Mouse (Mus musculus) liver, embryonic 16.5 days (tissue): Measurements from ENCODE around the gene Gba. TPM values are rescaled to one million over a fixed set of nuclear protein-coding genes. Genes with fewer than 3 reads are reported as not detected.

Experiments
- ATAC-seq: fragments of 200-750 bp; cut with Nextera tagmentation; 2 replicates; pipeline ENCODE4 v1.8.0; 2017; ENCODE audit warnings: low read depth, mild to moderate bottlenecking, moderate number of reproducible peaks, moderate library complexity
- H3K27ac ChIP-seq: fragments of 300-500 bp; sonication (generic); 2 replicates; pipeline ENCODE4 v1.5.1; 2014; ENCODE audit warnings: mild to moderate bottlenecking, low read length
- H3K27me3 ChIP-seq: fragments of 300-500 bp; sonication (generic); 2 replicates; pipeline ENCODE4 v1.6.1; 2014; ENCODE audit warnings: low read depth, low read length, mixed read lengths; ENCODE audit not compliant: control insufficient read depth, insufficient read depth
- H3K36me3 ChIP-seq: fragments of 300-500 bp; sonication (generic); 2 replicates; pipeline ENCODE4 v1.6.1; 2014; ENCODE audit warnings: mild to moderate bottlenecking; ENCODE audit not compliant: control insufficient read depth, insufficient read depth
- H3K4me1 ChIP-seq: fragments of 300-500 bp; sonication (generic); 2 replicates; pipeline ENCODE4 v1.6.1; 2014; ENCODE audit warnings: low read depth, low read length, mixed read lengths; ENCODE audit not compliant: control insufficient read depth
- H3K4me2 ChIP-seq: fragments of 300-500 bp; sonication (generic); 2 replicates; pipeline ENCODE4 v1.6.1; 2014; ENCODE audit warnings: low read depth, low read length, mixed read lengths
- H3K4me3 ChIP-seq: fragments of 300-500 bp; sonication (generic); 2 replicates; pipeline ENCODE4 v1.5.1; 2014; ENCODE audit warnings: low read depth, mild to moderate bottlenecking, low read length
- H3K9ac ChIP-seq: fragments of 300-500 bp; sonication (generic); 2 replicates; pipeline ENCODE4 v1.6.1; 2014; ENCODE audit warnings: low read depth, low read length
- H3K9me3 ChIP-seq: fragments of 300-500 bp; sonication (generic); replicated peaks from 2 replicates; pipeline ENCODE4 v1.6.1; 2016; ENCODE audit warnings: low read length; ENCODE audit not compliant: control insufficient read depth
- WGBS: fragments of 180-500 bp; shearing (Covaris S2); extraction: QIAGEN DNeasy Blood & Tissue Kit; methylation state at CpG from one replicate; pipeline ENCODE4 v1.1.7; 2014; ENCODE audit not compliant: insufficient replicate concordance; 5-methylcytosine and 5-hydroxymethylcytosine counted together
- polyA plus RNA-seq: library from polyadenylated mRNA; unstranded; fragments of >200 nt; fragmentation: Nextera tagmentation; extraction: Ambion mirVana; gene quantifications from 2 replicates; pipeline ENCODE4 v1.2.1, GENCODE M21; 2015

Gene Gba
- polyA plus RNA-seq, 1 experiment from 2014 or later: 27.5 TPM

DNA sequence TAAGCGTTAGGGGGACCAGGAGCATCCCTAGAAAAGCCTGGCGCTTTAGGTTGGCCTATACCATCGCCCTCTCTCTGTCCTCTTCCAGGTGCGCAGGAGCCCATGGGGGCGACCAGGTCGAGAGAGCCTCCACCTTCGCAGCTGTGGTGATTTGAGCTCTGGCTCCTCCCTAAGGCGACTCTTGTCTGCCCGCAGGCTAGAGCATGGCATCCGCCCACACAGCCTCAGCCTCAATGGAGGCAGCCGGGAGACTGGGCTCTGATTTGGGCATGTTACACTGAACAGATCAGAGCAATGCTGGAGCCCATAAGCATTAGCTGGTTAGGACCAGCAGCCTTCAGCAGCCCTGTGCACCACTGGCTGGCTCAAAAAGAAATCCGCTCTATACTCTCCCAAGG is 14.3 kb upstream of the Gba start:
- H3K4me1 ChIP-seq: peaks cover 4% of the 10 kb centered on the region; the same call in 1 of the 2 replicates
- H3K27me3 ChIP-seq: no peaks in the 10 kb centered on the region
- no peak overlapping the region for H3K4me3 ChIP-seq
- H3K9me3 ChIP-seq: no peaks in the 10 kb centered on the region
- no peaks in the 10 kb centered on the region for H3K36me3 ChIP-seq
- whole genome bisulfite sequencing: 61% methylated on average over 12 of the region's 12 CpGs
- H3K4me2 ChIP-seq: no peak overlapping the region
- ATAC-seq: no peak
- H3K27ac ChIP-seq: no peak overlapping the region
- no peak overlapping the region for H3K9ac ChIP-seq

GRCm38 (mm10) chr3:89190436-89190835 is 12.3 kb upstream of the Gba start:
- no peak for ATAC-seq
- Histone ChIP-seq H3K4me1 (peaks cover 4% of the 10 kb centered on the region), H3K4me3 (no peak overlapping the region), H3K9me3 (no peaks in the 10 kb centered on the region), H3K27ac (no peak overlapping the region), H3K9ac (no peak overlapping the region), H3K36me3 (no peaks in the 10 kb centered on the region), H3K4me2 (no peak overlapping the region), H3K27me3 (no peaks in the 10 kb centered on the region)
- WGBS: 12% methylated on average over 8 of the region's 8 CpGs

GRCm38 (mm10) chr3:89193351-89193750 is 9.4 kb upstream of the Gba start:
- Histone ChIP-seq H3K9me3 (no peaks in the 10 kb centered on the region), H3K27ac (no peak overlapping the region), H3K9ac (no peak overlapping the region), H3K4me3 (no peak overlapping the region), H3K4me2 (no peak overlapping the region), H3K27me3 (no peaks in the 10 kb centered on the region), H3K36me3 (no peaks in the 10 kb centered on the region), H3K4me1 (peaks cover 16% of the 10 kb centered on the region)
- 54% methylated on average over 1 of the region's 1 CpGs for WGBS
- no peak for ATAC-seq

- no peaks in the 10 kb centered on the region for H3K36me3 ChIP-seq
- ATAC-seq: no peak
- no peaks in the 10 kb centered on the region for H3K27me3 ChIP-seq
- H3K4me3 ChIP-seq: no peak overlapping the region
- no peaks in the 10 kb centered on the region for H3K9me3 ChIP-seq
- no peak overlapping the region for H3K4me2 ChIP-seq
- WGBS: 69% methylated on average over 2 of the region's 2 CpGs
- no peak overlapping the region for H3K27ac ChIP-seq
- H3K9ac ChIP-seq: no peak overlapping the region
- peaks cover 16% of the 10 kb centered on the region for H3K4me1 ChIP-seq
Observed at GRCm38 (mm10) chr3:89193853-89194252, 8.9 kb upstream of the Gba start.

GRCm38 (mm10) chr3:89195979-89196877 is 6.5 kb upstream of the Gba start:
- Histone ChIP-seq H3K36me3 (no peaks in the 10 kb centered on the region), H3K27ac (peak overlapping the region; percentile 48), H3K9me3 (no peaks in the 10 kb centered on the region), H3K9ac (peak overlapping the region; percentile 67), H3K4me3 (peak overlapping the region; percentile 64), H3K4me2 (peak overlapping the region; percentile 87), H3K27me3 (no peaks in the 10 kb centered on the region), H3K4me1 (peaks cover 16% of the 10 kb centered on the region)
- 7% methylated on average over 33 of the region's 33 CpGs for WGBS
- peak; percentile 96 for ATAC-seq

- ATAC-seq: no peak
- Histone ChIP-seq H3K36me3 (no peaks in the 10 kb centered on the region), H3K27ac (no peak overlapping the region), H3K4me2 (no peak overlapping the region), H3K4me1 (peaks cover 21% of the 10 kb centered on the region), H3K9ac (no peak overlapping the region), H3K27me3 (no peaks in the 10 kb centered on the region), H3K9me3 (no peaks in the 10 kb centered on the region), H3K4me3 (no peak overlapping the region)
- 46% methylated on average over 3 of the region's 3 CpGs for WGBS
Observed at GRCm38 (mm10) chr3:89199839-89200238, 2.9 kb upstream of the Gba start.

- Histone ChIP-seq H3K4me3 (peak overlapping the region; percentile 74), H3K4me1 (peaks cover 6% of the 10 kb centered on the region), H3K27ac (peak overlapping the region; percentile 51; the same call in 1 of the 2 replicates), H3K9me3 (no peaks in the 10 kb centered on the region), H3K9ac (peak overlapping the region; percentile 71), H3K36me3 (peaks cover 13% of the 10 kb centered on the region), H3K4me2 (peak overlapping the region; percentile 89), H3K27me3 (no peaks in the 10 kb centered on the region)
- ATAC-seq: peak; percentile 22; the same call in 1 of the 2 replicates
- 29% methylated on average over 5 of the region's 5 CpGs for WGBS
Observed at GRCm38 (mm10) chr3:89203142-89203514, 400 bp downstream of the Gba start.

GRCm38 (mm10) chr3:89206079-89206478 is 3.4 kb downstream of the Gba start:
- H3K4me2 ChIP-seq: no peak overlapping the region
- H3K9ac ChIP-seq: no peak overlapping the region
- ATAC-seq: no peak
- no peak overlapping the region for H3K4me3 ChIP-seq
- WGBS: 84% methylated on average over 7 of the region's 7 CpGs
- peaks cover 6% of the 10 kb centered on the region for H3K4me1 ChIP-seq
- H3K27me3 ChIP-seq: no peaks in the 10 kb centered on the region
- H3K9me3 ChIP-seq: no peaks in the 10 kb centered on the region
- H3K27ac ChIP-seq: no peak overlapping the region
- peaks cover 33% of the 10 kb centered on the region for H3K36me3 ChIP-seq

GRCm38 (mm10) chr3:89206695-89207094 is 4.0 kb downstream of the Gba start:
- ATAC-seq: no peak
- H3K9me3 ChIP-seq: no peaks in the 10 kb centered on the region
- H3K27ac ChIP-seq: no peak overlapping the region
- no peak overlapping the region for H3K4me2 ChIP-seq
- peaks cover 33% of the 10 kb centered on the region for H3K36me3 ChIP-seq
- H3K4me3 ChIP-seq: no peak overlapping the region
- peaks cover 6% of the 10 kb centered on the region for H3K4me1 ChIP-seq
- WGBS: 75% methylated on average over 2 of the region's 2 CpGs
- no peaks in the 10 kb centered on the region for H3K27me3 ChIP-seq
- no peak overlapping the region for H3K9ac ChIP-seq
